Mouse (Mus musculus) G1E (cell line): ENCODE measurements around the gene Adam12. TPM values are rescaled to one million over a fixed set of nuclear protein-coding genes. Genes with fewer than 3 reads are reported as not detected.

ENCODE experiments used
- ATAC-seq: 2 replicates; pipeline ENCODE4 v1.8.0; 2016; ENCODE audit warnings: mild to moderate bottlenecking; ENCODE audit not compliant: insufficient number of reproducible peaks, poor library complexity, low FRiP score, severe bottlenecking; ENCODE audit errors: extremely low read depth
- DNase-seq: peaks from one replicate; pipeline ENCODE4 v3.0.0; 2012; ENCODE audit warnings: low spot score
- H3K27me3 ChIP-seq: 2 replicates; pipeline ENCODE4 v1.6.1; 2012; ENCODE audit warnings: mild to moderate bottlenecking, low read length, inconsistent platforms; ENCODE audit not compliant: insufficient read depth
- H3K36me3 ChIP-seq: replicated peaks from 2 replicates; pipeline ENCODE3; 2012; ENCODE audit warnings: mild to moderate bottlenecking, inconsistent platforms
- H3K4me1 ChIP-seq: 2 replicates; pipeline ENCODE4 v1.6.1; 2012; ENCODE audit warnings: low read depth, low read length, inconsistent platforms, mixed read lengths; ENCODE audit not compliant: insufficient read depth
- H3K4me3 ChIP-seq: 2 replicates; pipeline ENCODE4 v1.5.1; 2012; ENCODE audit warnings: low read depth, mild to moderate bottlenecking, inconsistent platforms, low read length, moderate library complexity, mixed read lengths
- H3K9me3 ChIP-seq: replicated peaks from 2 replicates; pipeline ENCODE4 v1.6.1; 2012; ENCODE audit warnings: inconsistent platforms
- CTCF ChIP-seq: IDR thresholded peaks from 2 replicates; pipeline ENCODE4 v1.5.1; 2012; ENCODE audit warnings: low read depth, low read length, inconsistent platforms, mixed read lengths
- GATA1 ChIP-seq: IDR thresholded peaks from 2 replicates; pipeline ENCODE4 v1.6.1; 2012; ENCODE audit warnings: borderline replicate concordance, low read length, inconsistent platforms, mixed read lengths
- GATA2 ChIP-seq: IDR thresholded peaks from 2 replicates; pipeline ENCODE4 v1.6.1; 2012; ENCODE audit warnings: low read depth, low read length, inconsistent platforms, borderline replicate concordance
- POLR2AphosphoS5 ChIP-seq: IDR thresholded peaks from 2 replicates; pipeline ENCODE4 v1.6.1; 2012; ENCODE audit warnings: low read depth, low read length, inconsistent platforms; ENCODE audit not compliant: insufficient replicate concordance
- TAL1 ChIP-seq: conservative IDR thresholded peaks from 2 replicates; pipeline ENCODE4 v1.6.1; 2012; ENCODE audit warnings: low read depth, low read length, inconsistent platforms, mixed read lengths
- polyA plus RNA-seq: library from polyadenylated mRNA; stranded (reverse); fragments of >175 nt; gene quantifications from 2 replicates; pipeline ENCODE4 v1.2.3, GENCODE M21; 2012
- total RNA-seq, 2 experiments: library from RNA; stranded (forward) in 1 of 2; stranded (reverse) in 1 of 2; fragments of 200-1000 nt in 1 of 2; fragments of >200 nt in 1 of 2; fragmentation: Nextera tagmentation in 1 of 2; gene quantifications; 2 replicates each; pipeline ENCODE4 v1.2.3; 2014 to 2017

The Adam12 gene
- total and polyA plus RNA-seq, 3 experiments: 0.16 TPM; not detected in 2

- Histone ChIP-seq H3K4me3 (no peak overlapping the region), H3K27me3 (no peaks in the 10 kb centered on the region), H3K36me3 (no peaks in the 10 kb centered on the region), H3K9me3 (peaks cover 53% of the 10 kb centered on the region), H3K4me1 (no peaks in the 10 kb centered on the region)
- TF ChIP-seq POLR2AphosphoS5 (no peak), GATA2 (no peak), TAL1 (no peak), CTCF (no peak), GATA1 (no peak)
- ATAC-seq (no peak), DNase-seq (no peak)
Measured at GRCm38 (mm10) chr7:133951777-133952545, 280.0 kb downstream of the Adam12 start.

- no peaks in the 10 kb centered on the region for H3K27me3 ChIP-seq
- ATAC-seq (no peak), DNase-seq (no peak)
- no peak overlapping the region for H3K4me3 ChIP-seq
- H3K36me3 ChIP-seq: no peaks in the 10 kb centered on the region
- peaks cover 39% of the 10 kb centered on the region for H3K9me3 ChIP-seq
- no peaks in the 10 kb centered on the region; the same call in 1 of the 2 replicates for H3K4me1 ChIP-seq
- TF ChIP-seq GATA2 (no peak), TAL1 (no peak), GATA1 (no peak), CTCF (no peak), POLR2AphosphoS5 (no peak)
Measured at GRCm38 (mm10) chr7:133947360-133947759, 284.6 kb downstream of the Adam12 start.

GRCm38 (mm10) chr7:133946757-133947345 is 285.1 kb downstream of the Adam12 start:
- ATAC-seq: no peak
- no peak overlapping the region for H3K4me3 ChIP-seq
- H3K27me3 ChIP-seq: no peaks in the 10 kb centered on the region
- H3K4me1 ChIP-seq: no peaks in the 10 kb centered on the region; the same call in 1 of the 2 replicates
- H3K36me3 ChIP-seq: no peaks in the 10 kb centered on the region
- peaks cover 35% of the 10 kb centered on the region for H3K9me3 ChIP-seq
- TF ChIP-seq POLR2AphosphoS5 (no peak), GATA2 (no peak), TAL1 (no peak), CTCF (no peak), GATA1 (no peak)
- DNase-seq: no peak

- peaks cover 33% of the 10 kb centered on the region for H3K9me3 ChIP-seq
- ATAC-seq (no peak), DNase-seq (no peak)
- H3K27me3 ChIP-seq: no peaks in the 10 kb centered on the region
- no peaks in the 10 kb centered on the region for H3K36me3 ChIP-seq
- TF ChIP-seq POLR2AphosphoS5 (no peak), GATA2 (no peak)
- no peaks in the 10 kb centered on the region; the same call in 1 of the 2 replicates for H3K4me1 ChIP-seq
- H3K4me3 ChIP-seq: no peak overlapping the region
Measured at GRCm38 (mm10) chr7:133946113-133946512, 285.8 kb downstream of the Adam12 start.

GRCm38 (mm10) chr7:133940405-133940804 is 291.5 kb downstream of the Adam12 start:
- no peaks in the 10 kb centered on the region for H3K4me1 ChIP-seq
- TF ChIP-seq TAL1 (no peak), POLR2AphosphoS5 (no peak), CTCF (no peak), GATA1 (no peak), GATA2 (no peak)
- DNase-seq (no peak), ATAC-seq (no peak)
- no peaks in the 10 kb centered on the region for H3K27me3 ChIP-seq
- no peaks in the 10 kb centered on the region for H3K36me3 ChIP-seq
- peaks cover 61% of the 10 kb centered on the region for H3K9me3 ChIP-seq
- no peak overlapping the region for H3K4me3 ChIP-seq

- TF ChIP-seq GATA2: no peak
- TF ChIP-seq CTCF: no peak
- TF ChIP-seq TAL1: no peak
- no peak for TF ChIP-seq POLR2AphosphoS5
- no peak for TF ChIP-seq GATA1
- ATAC-seq (no peak), DNase-seq (no peak)
- Histone ChIP-seq H3K36me3 (no peaks in the 10 kb centered on the region), H3K27me3 (no peaks in the 10 kb centered on the region), H3K9me3 (peaks cover 70% of the 10 kb centered on the region), H3K4me1 (no peaks in the 10 kb centered on the region), H3K4me3 (no peak overlapping the region)
Measured at GRCm38 (mm10) chr7:133937473-133937872, 294.5 kb downstream of the Adam12 start.
